Mouse (Mus musculus): ENCODE measurements around the gene Tmc1. TPM values are rescaled to one million over a fixed set of nuclear protein-coding genes. Genes with fewer than 3 reads are reported as not detected.

The Tmc1 gene
- total RNA-seq, 1 experiment from 2014 or later: 0.70 TPM

GRCm38 (mm10) chr19:20836055-20836845 lies 117.8 kb downstream of the Tmc1 start:
- no peak for ATAC-seq (ENCODE audit: extremely low read depth, insufficient number of reproducible peaks, low FRiP score, poor library complexity, severe bottlenecking)

- ATAC-seq (ENCODE audit: extremely low read depth, insufficient number of reproducible peaks, low FRiP score, poor library complexity, severe bottlenecking): no peak
These were observed 119.1 kb downstream of the Tmc1 start for GRCm38 (mm10) chr19:20834895-20835294.

- ATAC-seq (ENCODE audit: extremely low read depth, insufficient number of reproducible peaks, low FRiP score, poor library complexity, severe bottlenecking): no peak
These were observed 154.5 kb downstream of the Tmc1 start for GRCm38 (mm10) chr19:20799460-20799859.

GRCm38 (mm10) chr19:20797558-20798101 lies 156.4 kb downstream of the Tmc1 start:
- ATAC-seq (ENCODE audit: extremely low read depth, insufficient number of reproducible peaks, low FRiP score, poor library complexity, severe bottlenecking): no peak

- ATAC-seq (ENCODE audit: extremely low read depth, insufficient number of reproducible peaks, low FRiP score, poor library complexity, severe bottlenecking): no peak
These were observed 158.0 kb downstream of the Tmc1 start for GRCm38 (mm10) chr19:20796001-20796400.

- ATAC-seq (ENCODE audit: extremely low read depth, insufficient number of reproducible peaks, low FRiP score, poor library complexity, severe bottlenecking): no peak
These were observed 159.0 kb downstream of the Tmc1 start for GRCm38 (mm10) chr19:20794999-20795398.

- no peak for ATAC-seq (ENCODE audit: extremely low read depth, insufficient number of reproducible peaks, low FRiP score, poor library complexity, severe bottlenecking)
These were observed 161.2 kb downstream of the Tmc1 start for GRCm38 (mm10) chr19:20792811-20793210.

- no peak for ATAC-seq (ENCODE audit: extremely low read depth, insufficient number of reproducible peaks, low FRiP score, poor library complexity, severe bottlenecking)
These were observed 166.7 kb downstream of the Tmc1 start for GRCm38 (mm10) chr19:20787289-20787688.

- ATAC-seq (ENCODE audit: extremely low read depth, insufficient number of reproducible peaks, low FRiP score, poor library complexity, severe bottlenecking): no peak
These were observed 178.3 kb downstream of the Tmc1 start for GRCm38 (mm10) chr19:20775681-20776080.

- ATAC-seq (ENCODE audit: extremely low read depth, insufficient number of reproducible peaks, low FRiP score, poor library complexity, severe bottlenecking): no peak
These were observed 180.1 kb downstream of the Tmc1 start for GRCm38 (mm10) chr19:20773941-20774340.

- no peak for ATAC-seq (ENCODE audit: extremely low read depth, insufficient number of reproducible peaks, low FRiP score, poor library complexity, severe bottlenecking)
These were observed 189.8 kb downstream of the Tmc1 start for GRCm38 (mm10) chr19:20764214-20764613.

- no peak for ATAC-seq (ENCODE audit: extremely low read depth, insufficient number of reproducible peaks, low FRiP score, poor library complexity, severe bottlenecking)
These were observed 192.2 kb downstream of the Tmc1 start for GRCm38 (mm10) chr19:20761675-20762426.

- no peak for ATAC-seq (ENCODE audit: extremely low read depth, insufficient number of reproducible peaks, low FRiP score, poor library complexity, severe bottlenecking)
These were observed 192.9 kb downstream of the Tmc1 start for GRCm38 (mm10) chr19:20761119-20761518.

GRCm38 (mm10) chr19:20744630-20745029 lies 209.4 kb downstream of the Tmc1 start:
- ATAC-seq (ENCODE audit: extremely low read depth, insufficient number of reproducible peaks, low FRiP score, poor library complexity, severe bottlenecking): no peak

Other genes with a start within 250 kb of the Tmc1 start
- gene Aldh1a7, start 226.6 kb downstream of the Tmc1 start, total RNA-seq (2017): not detected in 2 replicates